Mouse (Mus musculus): ENCODE data around the gene Zfp668. TPM values are rescaled to one million over a fixed set of nuclear protein-coding genes. Genes with fewer than 3 reads are reported as not detected.

Gene Zfp668
- 47.9 and 48.0 TPM in 2 replicates for polyA plus RNA-seq (2016; fragmentation: Nextera tagmentation; extraction: Ambion mirVana)

- no peaks in the 10 kb centered on the region for H3K9me3 ChIP-seq (replicated peaks)
- peaks cover 65% of the 10 kb centered on the region for H3K36me3 ChIP-seq
- peak within 1 kb of the TSS; percentile 99 for H3K27ac ChIP-seq
- peaks cover 23% of the 10 kb centered on the region for H3K4me1 ChIP-seq
- H3K4me3 ChIP-seq, result peak within 1 kb of the TSS; percentile 94
- peak; percentile 97 for DNase-seq (ENCODE audit: low spot score)
- under 1% methylated on average over 60 of the region's 60 CpGs for WGBS
- no peaks in the 10 kb centered on the region for H3K27me3 ChIP-seq (ENCODE audit: low read depth, poor library complexity, severe bottlenecking)
Observed at GRCm38 (mm10) chr7:127876467-127877348, at the start of gene Zfp668. Gene Zfp668, minus strand, starts transcription at chr7:127876828.

- DNase-seq (ENCODE audit: low spot score), result no peak
- Histone ChIP-seq H3K36me3 (peaks cover 61% of the 10 kb centered on the region), H3K9me3 (replicated peaks) (no peaks in the 10 kb centered on the region), H3K27me3 (ENCODE audit: low read depth, poor library complexity, severe bottlenecking) (peaks cover 35% of the 10 kb centered on the region), H3K4me3 (no peak overlapping the region), H3K4me1 (peaks cover 16% of the 10 kb centered on the region), H3K27ac (no peak overlapping the region)
- 92% methylated on average over 8 of the region's 8 CpGs for WGBS
Observed at GRCm38 (mm10) chr7:127926066-127926465, 49.4 kb upstream of the Zfp668 start.

- peaks cover 69% of the 10 kb centered on the region for H3K36me3 ChIP-seq
- no peak overlapping the region for H3K27ac ChIP-seq
- H3K9me3 ChIP-seq (replicated peaks), result no peaks in the 10 kb centered on the region
- H3K4me3 ChIP-seq, result no peak overlapping the region
- DNase-seq (ENCODE audit: low spot score), result no peak
- H3K27me3 ChIP-seq (ENCODE audit: low read depth, poor library complexity, severe bottlenecking), result peaks cover 30% of the 10 kb centered on the region
- WGBS, result 69% methylated on average over 5 of the region's 5 CpGs
- H3K4me1 ChIP-seq, result peaks cover 16% of the 10 kb centered on the region
Observed at GRCm38 (mm10) chr7:127925252-127925651, 48.6 kb upstream of the Zfp668 start.

GRCm38 (mm10) chr7:127923714-127924113, 47.1 kb upstream of the Zfp668 start:
- Histone ChIP-seq H3K36me3 (peaks cover 83% of the 10 kb centered on the region), H3K4me3 (no peak overlapping the region), H3K9me3 (replicated peaks) (no peaks in the 10 kb centered on the region), H3K27ac (no peak overlapping the region), H3K4me1 (peaks cover under 1% of the 10 kb centered on the region; the same call in 1 of the 2 replicates), H3K27me3 (ENCODE audit: low read depth, poor library complexity, severe bottlenecking) (peaks cover 14% of the 10 kb centered on the region)
- WGBS, result 89% methylated on average over 5 of the region's 5 CpGs
- DNase-seq (ENCODE audit: low spot score), result no peak

- Histone ChIP-seq H3K36me3 (peaks cover 89% of the 10 kb centered on the region), H3K4me3 (no peak overlapping the region), H3K27me3 (ENCODE audit: low read depth, poor library complexity, severe bottlenecking) (peaks cover 4% of the 10 kb centered on the region), H3K4me1 (no peaks in the 10 kb centered on the region), H3K9me3 (replicated peaks) (no peaks in the 10 kb centered on the region), H3K27ac (no peak overlapping the region)
- 83% methylated on average over 6 of the region's 6 CpGs for WGBS
- DNase-seq (ENCODE audit: low spot score), result no peak
Observed at GRCm38 (mm10) chr7:127922451-127923275, 46.0 kb upstream of the Zfp668 start.

GRCm38 (mm10) chr7:127921516-127921915, 44.9 kb upstream of the Zfp668 start:
- no peak for DNase-seq (ENCODE audit: low spot score)
- Histone ChIP-seq H3K27ac (no peak overlapping the region), H3K4me1 (no peaks in the 10 kb centered on the region), H3K27me3 (ENCODE audit: low read depth, poor library complexity, severe bottlenecking) (no peaks in the 10 kb centered on the region), H3K9me3 (replicated peaks) (no peaks in the 10 kb centered on the region), H3K4me3 (no peak overlapping the region), H3K36me3 (peaks cover 92% of the 10 kb centered on the region)
- WGBS, result 70% methylated on average over 8 of the region's 8 CpGs

GRCm38 (mm10) chr7:127919290-127919689, 42.7 kb upstream of the Zfp668 start:
- Histone ChIP-seq H3K4me3 (no peak overlapping the region), H3K9me3 (replicated peaks) (no peaks in the 10 kb centered on the region), H3K36me3 (peaks cover 90% of the 10 kb centered on the region), H3K4me1 (no peaks in the 10 kb centered on the region), H3K27ac (no peak overlapping the region), H3K27me3 (ENCODE audit: low read depth, poor library complexity, severe bottlenecking) (no peaks in the 10 kb centered on the region)
- WGBS, result 77% methylated on average over 7 of the region's 7 CpGs
- DNase-seq (ENCODE audit: low spot score), result no peak

- WGBS, result 59% methylated on average over 3 of the region's 3 CpGs
- peak; percentile 54 for DNase-seq (ENCODE audit: low spot score)
- Histone ChIP-seq H3K4me1 (peaks cover 3% of the 10 kb centered on the region), H3K27ac (no peak overlapping the region), H3K9me3 (replicated peaks) (no peaks in the 10 kb centered on the region), H3K27me3 (ENCODE audit: low read depth, poor library complexity, severe bottlenecking) (no peaks in the 10 kb centered on the region), H3K36me3 (peaks cover 80% of the 10 kb centered on the region), H3K4me3 (no peak overlapping the region)
Observed at GRCm38 (mm10) chr7:127918203-127918602, 41.6 kb upstream of the Zfp668 start.

GRCm38 (mm10) chr7:127915293-127915692, 38.7 kb upstream of the Zfp668 start:
- 85% methylated on average over 12 of the region's 12 CpGs for WGBS
- peaks cover 12% of the 10 kb centered on the region for H3K4me1 ChIP-seq
- peaks cover 53% of the 10 kb centered on the region for H3K36me3 ChIP-seq
- no peak overlapping the region for H3K4me3 ChIP-seq
- DNase-seq (ENCODE audit: low spot score), result no peak
- H3K9me3 ChIP-seq (replicated peaks), result no peaks in the 10 kb centered on the region
- no peak overlapping the region for H3K27ac ChIP-seq
- no peaks in the 10 kb centered on the region for H3K27me3 ChIP-seq (ENCODE audit: low read depth, poor library complexity, severe bottlenecking)

GRCm38 (mm10) chr7:127912938-127913337, 36.3 kb upstream of the Zfp668 start:
- WGBS, result 38% methylated on average over 4 of the region's 4 CpGs
- no peaks in the 10 kb centered on the region for H3K27me3 ChIP-seq (ENCODE audit: low read depth, poor library complexity, severe bottlenecking)
- H3K4me3 ChIP-seq, result peak overlapping the region; percentile 87
- H3K27ac ChIP-seq, result peak overlapping the region; percentile 88
- no peaks in the 10 kb centered on the region for H3K9me3 ChIP-seq (replicated peaks)
- peaks cover 55% of the 10 kb centered on the region for H3K36me3 ChIP-seq
- no peak for DNase-seq (ENCODE audit: low spot score)
- H3K4me1 ChIP-seq, result peaks cover 12% of the 10 kb centered on the region

- Histone ChIP-seq H3K9me3 (replicated peaks) (no peaks in the 10 kb centered on the region), H3K4me3 (peak within 1 kb of the TSS; percentile 87), H3K36me3 (peaks cover 56% of the 10 kb centered on the region), H3K4me1 (peaks cover 12% of the 10 kb centered on the region), H3K27me3 (ENCODE audit: low read depth, poor library complexity, severe bottlenecking) (no peaks in the 10 kb centered on the region), H3K27ac (peak within 1 kb of the TSS; percentile 88)
- 1% methylated on average over 40 of the region's 40 CpGs for WGBS
- peak; percentile 93 for DNase-seq (ENCODE audit: low spot score)
Observed at GRCm38 (mm10) chr7:127912190-127912871, 35.7 kb upstream of the Zfp668 start, which contains the start of gene Kat8. Gene Kat8, plus strand, starts transcription at chr7:127912516.

- Histone ChIP-seq H3K27ac (no peak overlapping the region), H3K4me3 (no peak overlapping the region), H3K27me3 (ENCODE audit: low read depth, poor library complexity, severe bottlenecking) (no peaks in the 10 kb centered on the region), H3K4me1 (peaks cover 29% of the 10 kb centered on the region), H3K36me3 (peaks cover 53% of the 10 kb centered on the region), H3K9me3 (replicated peaks) (no peaks in the 10 kb centered on the region)
- WGBS, result 91% methylated on average over 4 of the region's 4 CpGs
- DNase-seq (ENCODE audit: low spot score), result no peak
Observed at GRCm38 (mm10) chr7:127908656-127909055, 32.0 kb upstream of the Zfp668 start.
